Mouse (Mus musculus) CD4-positive, CD25-positive, alpha-beta regulatory T cell (primary cell): ENCODE results near the gene Aire. TPM values are rescaled to one million over a fixed set of nuclear protein-coding genes. Genes with fewer than 3 reads are reported as not detected.

Experiments used
- polyA plus RNA-seq: library from polyadenylated mRNA; unstranded; fragments of 100-300 nt; shearing (Covaris generic); gene quantifications from one replicate; pipeline ENCODE4 v1.2.1, GENCODE M21; 2017

The Aire gene
- polyA plus RNA-seq = 0.34 TPM

GRCm38 (mm10) chr10:78043406-78043836, at the start of gene Aire:
TSS of gene Aire (minus strand) at chr10:78043610.

GRCm38 (mm10) chr10:78069101-78070011, 25.9 kb upstream of the Aire start, which contains the start of gene Icosl:
TSS of gene Icosl (plus strand) at chr10:78069302.

GRCm38 (mm10) chr10:78041647-78042046, 1.8 kb downstream of the Aire start, which contains the start of gene Dnmt3l:
TSS of gene Dnmt3l (plus strand) at chr10:78041947.

GRCm38 (mm10) chr10:78009945-78010293, 33.5 kb downstream of the Aire start, which contains the start of gene Pfkl:
TSS of gene Pfkl (minus strand) at chr10:78010083.

Other genes starting within 250 kb of the Aire start
- gene Gm9639, start 248.5 kb downstream of the Aire start, polyA plus RNA-seq = not detected
- not detected for gene Gm19668, start 244.5 kb downstream of the Aire start, polyA plus RNA-seq
- gene Gm9507, start 231.8 kb downstream of the Aire start, polyA plus RNA-seq = not detected
- not detected for gene Gm2696, start 228.9 kb downstream of the Aire start, polyA plus RNA-seq
- not detected for gene Krtap10-4, start 216.5 kb downstream of the Aire start, polyA plus RNA-seq
- gene Krtap10-10, start 207.7 kb downstream of the Aire start, polyA plus RNA-seq = not detected
- not detected for gene Gm36176, start 196.8 kb downstream of the Aire start, polyA plus RNA-seq
- gene Gm10318, start 190.8 kb downstream of the Aire start, polyA plus RNA-seq = not detected
- not detected for gene Gm3285, start 181.6 kb downstream of the Aire start, polyA plus RNA-seq
- 0.11 TPM for gene Lrrc3, start 141.1 kb downstream of the Aire start, polyA plus RNA-seq
- gene Trpm2, start 73.0 kb downstream of the Aire start, polyA plus RNA-seq = 0.49 TPM
- 8.2 TPM for gene 1810043G02Rik, start 65.1 kb downstream of the Aire start, polyA plus RNA-seq
- 69.3 TPM for gene Pfkl, start 33.5 kb downstream of the Aire start, polyA plus RNA-seq
- gene Dnmt3l, start 1.7 kb downstream of the Aire start, polyA plus RNA-seq = not detected
- 8.9 TPM for gene Icosl, start 25.7 kb upstream of the Aire start, polyA plus RNA-seq
- gene D10Jhu81e, start 126.2 kb upstream of the Aire start, polyA plus RNA-seq = 71.3 TPM
- 28.0 TPM for gene Pwp2, start 141.5 kb upstream of the Aire start, polyA plus RNA-seq
- 40.8 TPM for gene Trappc10, start 201.0 kb upstream of the Aire start, polyA plus RNA-seq